Mouse (Mus musculus) kidney, adult 2 months (tissue): ENCODE results near the gene Grem2. TPM values are rescaled to one million over a fixed set of nuclear protein-coding genes. Genes with fewer than 3 reads are reported as not detected.

Experiments used
- DNase-seq: peaks from one replicate; pipeline ENCODE4 v3.0.0; 2021
- H3K27ac ChIP-seq: fragments of 200-500 bp; 2 replicates; pipeline ENCODE4 v1.5.1; 2012; ENCODE audit warnings: low read depth, low read length, control low read depth, inconsistent platforms; ENCODE audit not compliant: insufficient read depth
- H3K27me3 ChIP-seq: fragments of 200-500 bp; replicated peaks from 2 replicates; pipeline ENCODE4 v1.6.1; 2012; ENCODE audit warnings: mild to moderate bottlenecking, moderate library complexity, low read length, inconsistent platforms; ENCODE audit not compliant: control insufficient read depth, insufficient read depth
- H3K36me3 ChIP-seq: fragments of 200-500 bp; 2 replicates; pipeline ENCODE4 v1.6.1; 2012; ENCODE audit warnings: mild to moderate bottlenecking, moderate library complexity, low read length, inconsistent platforms; ENCODE audit not compliant: control insufficient read depth, insufficient read depth
- H3K4me1 ChIP-seq: fragments of 200-500 bp; 2 replicates; pipeline ENCODE4 v1.6.1; 2011; ENCODE audit warnings: low read length; ENCODE audit not compliant: control insufficient read depth, insufficient read depth
- H3K4me3 ChIP-seq: fragments of 200-500 bp; 2 replicates; pipeline ENCODE4 v1.5.1; 2011; ENCODE audit warnings: mild to moderate bottlenecking, low read depth, low read length, control low read depth; ENCODE audit not compliant: insufficient read depth
- CTCF ChIP-seq: fragments of 200-500 bp; conservative IDR thresholded peaks from 2 replicates; pipeline ENCODE4 v1.5.1; 2011; ENCODE audit warnings: low read depth, mild to moderate bottlenecking, control low read depth, low read length, moderate library complexity, mixed read lengths; ENCODE audit not compliant: insufficient read depth, insufficient read length
- POLR2A ChIP-seq: fragments of 200-500 bp; IDR thresholded peaks from one replicate; pipeline ENCODE4 v1.6.1; 2011; ENCODE audit warnings: low read depth, low read length, control low read depth
- WGBS: fragments of 180-500 bp; shearing (Covaris S2); methylation state at CpG from one replicate; pipeline ENCODE4 v1.1.7; 2018; 5-methylcytosine and 5-hydroxymethylcytosine counted together
- polyA plus RNA-seq: library from polyadenylated mRNA; depleted of rRNA; stranded (reverse); fragments of >200 nt; gene quantifications from 2 replicates; pipeline ENCODE4 v1.2.3, GENCODE M21; 2012

Gene Grem2
- polyA plus RNA-seq, 1 experiment, result 4.9 TPM

GRCm38 (mm10) chr1:174909834-174910233 lies 11.8 kb downstream of the Grem2 start:
- 86% methylated on average over 3 of the region's 3 CpGs for WGBS
- TF ChIP-seq CTCF (no peak), POLR2A (no peak)
- Histone ChIP-seq H3K27ac (no peak overlapping the region), H3K4me1 (no peaks in the 10 kb centered on the region), H3K4me3 (no peak overlapping the region), H3K27me3 (no peaks in the 10 kb centered on the region), H3K36me3 (no peaks in the 10 kb centered on the region)
- DNase-seq, result no peak

- H3K4me3 ChIP-seq, result no peak overlapping the region
- H3K4me1 ChIP-seq, result no peaks in the 10 kb centered on the region
- H3K27ac ChIP-seq, result no peak overlapping the region
- H3K36me3 ChIP-seq, result no peaks in the 10 kb centered on the region
- TF ChIP-seq POLR2A (no peak), CTCF (no peak)
- WGBS, result 85% methylated on average over 5 of the region's 5 CpGs
- H3K27me3 ChIP-seq, result no peaks in the 10 kb centered on the region
- DNase-seq, result no peak
These were observed 13.4 kb downstream of the Grem2 start for GRCm38 (mm10) chr1:174908232-174908631.

- no peak for DNase-seq
- Histone ChIP-seq H3K4me3 (no peak overlapping the region), H3K4me1 (no peaks in the 10 kb centered on the region), H3K27ac (no peak overlapping the region), H3K36me3 (no peaks in the 10 kb centered on the region), H3K27me3 (no peaks in the 10 kb centered on the region)
- TF ChIP-seq POLR2A, result no peak
- 61% methylated on average over 5 of the region's 5 CpGs for WGBS
These were observed 14.0 kb downstream of the Grem2 start for GRCm38 (mm10) chr1:174907637-174908036.

- Histone ChIP-seq H3K36me3 (no peaks in the 10 kb centered on the region), H3K4me1 (no peaks in the 10 kb centered on the region), H3K27ac (no peak overlapping the region), H3K27me3 (no peaks in the 10 kb centered on the region), H3K4me3 (no peak overlapping the region)
- no peak for TF ChIP-seq POLR2A
- no peak for TF ChIP-seq CTCF
- no peak for DNase-seq
- WGBS, result 16% methylated on average over 1 of the region's 1 CpGs
These were observed 18.9 kb downstream of the Grem2 start for GRCm38 (mm10) chr1:174902755-174903154.

GRCm38 (mm10) chr1:174892471-174892870 lies 29.1 kb downstream of the Grem2 start:
- no peak for DNase-seq
- Histone ChIP-seq H3K27me3 (no peaks in the 10 kb centered on the region), H3K36me3 (no peaks in the 10 kb centered on the region), H3K27ac (no peak overlapping the region), H3K4me1 (no peaks in the 10 kb centered on the region), H3K4me3 (no peak overlapping the region)
- TF ChIP-seq CTCF, result no peak
- TF ChIP-seq POLR2A, result no peak
- 77% methylated on average over 7 of the region's 7 CpGs for WGBS

GRCm38 (mm10) chr1:174888684-174889405 lies 32.8 kb downstream of the Grem2 start:
- Histone ChIP-seq H3K4me3 (no peak overlapping the region), H3K4me1 (no peaks in the 10 kb centered on the region), H3K36me3 (no peaks in the 10 kb centered on the region), H3K27me3 (no peaks in the 10 kb centered on the region), H3K27ac (no peak overlapping the region)
- 68% methylated on average over 14 of the region's 14 CpGs for WGBS
- DNase-seq, result no peak
- no peak for TF ChIP-seq POLR2A
- TF ChIP-seq CTCF, result no peak

GRCm38 (mm10) chr1:174888073-174888472 lies 33.5 kb downstream of the Grem2 start:
- no peaks in the 10 kb centered on the region for H3K4me1 ChIP-seq
- no peak for TF ChIP-seq POLR2A
- no peak for TF ChIP-seq CTCF
- no peak overlapping the region for H3K4me3 ChIP-seq
- 100% methylated on average over 1 of the region's 1 CpGs for WGBS
- no peak for DNase-seq
- no peaks in the 10 kb centered on the region for H3K36me3 ChIP-seq
- H3K27ac ChIP-seq, result no peak overlapping the region
- no peaks in the 10 kb centered on the region for H3K27me3 ChIP-seq
